ENCODE assay signal across 21 mouse cellular contexts in the genomic region with DNA sequence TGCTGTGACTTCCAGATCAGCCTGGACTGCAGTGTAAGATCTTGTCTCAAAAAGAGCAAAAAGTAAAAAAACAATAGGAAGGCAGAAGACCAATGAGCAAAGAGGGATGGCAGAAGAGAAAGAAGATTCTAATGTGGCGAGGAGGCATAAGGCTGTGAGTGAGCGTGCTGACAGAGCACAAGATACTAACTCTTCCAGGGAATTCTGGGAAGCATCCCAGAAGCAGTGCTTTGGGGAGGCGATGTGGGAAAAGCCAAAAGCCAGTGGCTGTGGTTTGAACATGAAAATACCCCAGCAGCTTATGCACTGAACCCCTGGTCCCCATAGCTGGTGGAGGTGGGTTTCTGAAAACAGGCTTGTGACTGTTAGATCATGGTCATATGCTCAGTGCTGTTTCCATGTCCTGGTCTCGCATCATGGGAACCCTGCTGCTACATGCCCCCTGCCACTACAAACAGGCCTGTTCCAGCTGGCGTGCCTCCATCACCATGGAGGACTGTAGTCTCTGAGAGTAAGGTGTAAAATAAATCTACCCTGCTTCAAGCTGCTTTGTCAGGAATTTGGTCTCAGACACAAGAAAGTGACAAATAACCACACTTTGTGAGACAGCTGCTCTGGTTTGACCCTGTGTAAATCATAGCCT. TPM values are rescaled to one million over a fixed set of nuclear protein-coding genes. Genes with fewer than 3 reads are reported as not detected.
DNase-seq lines count a peak whose midpoint lies in the region; ATAC-seq and TF ChIP-seq lines count a peak whose summit lies in the region.
"Had no signal": no experiment of that assay in that cellular context is flagged by ENCODE, and none has a peak within 500 bp of the region (broad histone marks: within the 10 kb centered on the region; RNA-seq: fewer than 3 reads in every experiment).

No protein-coding gene starts in this region.

- WGBS in cerebellum, adult 2 months = 47% methylated on average over 5 of the region's 5 CpGs
- WGBS in forebrain, embryonic 16.5 days = 57% methylated on average over 5 of the region's 5 CpGs

- no peak overlapping the region for H3K27ac ChIP-seq in cerebellum, adult 2 months (ENCODE audit: insufficient read depth, low read length)
- H3K27ac ChIP-seq in forebrain, embryonic 16.5 days (ENCODE audit: low read length) = no peak overlapping the region
- H3K27ac ChIP-seq: heart, embryonic 10.5 days; liver, embryonic 12.5 days; macrophage had no signal

- no peaks in the 10 kb centered on the region for H3K9me3 ChIP-seq in forebrain, embryonic 16.5 days (ENCODE audit: control insufficient read depth, low read length)
- H3K9me3 ChIP-seq: heart, embryonic 10.5 days; liver, embryonic 12.5 days had no signal

- no peaks in the 10 kb centered on the region for H3K36me3 ChIP-seq in forebrain, embryonic 16.5 days (ENCODE audit: control insufficient read depth, insufficient read depth)
- H3K36me3 ChIP-seq: G1E; heart, embryonic 10.5 days; liver, embryonic 12.5 days had no signal

- H3K4me1 ChIP-seq in cerebellum, adult 2 months (ENCODE audit: control insufficient read depth, insufficient read depth, low read length) = peaks cover 45% of the 10 kb centered on the region
- H3K4me1 ChIP-seq in forebrain, embryonic 16.5 days (replicated peaks; ENCODE audit: control insufficient read depth, insufficient read depth, low read length) = peaks cover 15% of the 10 kb centered on the region
- H3K4me1 ChIP-seq: heart, embryonic 10.5 days; liver, embryonic 12.5 days had no signal

- H3K27me3 ChIP-seq in cerebellum, adult 2 months (ENCODE audit: control insufficient read depth, insufficient read depth, low read length) = no peaks in the 10 kb centered on the region
- H3K27me3 ChIP-seq in forebrain, embryonic 16.5 days (replicated peaks; ENCODE audit: control insufficient read depth, insufficient read depth, low read length) = no peaks in the 10 kb centered on the region
- H3K27me3 ChIP-seq: liver, embryonic 12.5 days had no signal

- H3K9ac ChIP-seq in forebrain, embryonic 16.5 days (replicated peaks; ENCODE audit: low read depth, low read length) = no peak overlapping the region
- H3K9ac ChIP-seq: liver, embryonic 12.5 days; lung, embryonic 14.5 days had no signal

- no peak overlapping the region for H3K4me2 ChIP-seq in forebrain, embryonic 16.5 days (ENCODE audit: low read length)
- H3K4me2 ChIP-seq: liver, embryonic 12.5 days; lung, embryonic 14.5 days; midbrain, embryonic 11.5 days had no signal

- DNase-seq in cerebellum, adult 11 months = peak; percentile 48
- peak; percentile 3 to 4 for DNase-seq in kidney, postnatal 4 days
- no peak for DNase-seq in kidney, adult 9 months
- DNase-seq in cerebellum, adult 2 months = peak; percentile 66 to 73
- no peak for DNase-seq in spleen, postnatal 4 days (ENCODE audit: low spot score in 2 of 2)
- no peak for DNase-seq in left cerebral cortex, adult 9 months (ENCODE audit: low spot score in 2 of 2)
- DNase-seq: gastrocnemius, postnatal 25 days; kidney, adult 8-10 months; kidney, postnatal 36 days; layer of hippocampus, postnatal 36 days; lung, embryonic 14.5 days; right cerebral cortex, adult 18-20 months; thymus, postnatal 4 days had no signal

- no peak overlapping the region for H3K4me3 ChIP-seq in cerebellum, adult 2 months (replicated peaks; ENCODE audit: insufficient read depth, low read depth, low read length)
- no peak overlapping the region for H3K4me3 ChIP-seq in forebrain, embryonic 16.5 days (replicated peaks; ENCODE audit: low read length)
- H3K4me3 ChIP-seq: heart, embryonic 10.5 days; liver, embryonic 12.5 days had no signal

- TF ChIP-seq POLR2A in cerebellum, adult 2 months (IDR thresholded peaks at IDR 0.05; ENCODE audit: borderline replicate concordance, insufficient read depth, low read length) = no peak

- TF ChIP-seq CTCF in cerebellum, adult 2 months (IDR thresholded peaks at IDR 0.05; ENCODE audit: borderline replicate concordance, insufficient read depth, low read depth, low read length) = no peak

- ATAC-seq in cerebellum, adult (ENCODE audit: insufficient number of reproducible peaks, low FRiP score, low TSS enrichment) = no peak
- ATAC-seq in forebrain, embryonic 16.5 days = 0 out of 2 replicates have a peak, but pooled peaks have one; percentile 23
- ATAC-seq: CD4-positive, CD25-positive, alpha-beta regulatory T cell, adult 4 months; liver, embryonic 12.5 days had no signal

RNA-seq across cellular contexts. Expression of gene Vat1l, which starts 54.4 kb away (rescaled TPM):
- polyA plus RNA-seq in cerebellum, adult 2 months (2012; rRNA removed) = 108 and 126 TPM in 2 replicates
- polyA plus RNA-seq in forebrain, embryonic 16.5 days (2015; fragmentation: Nextera tagmentation; extraction: Ambion mirVana) = 22.5 and 41.3 TPM in 2 replicates
- polyA plus RNA-seq: CD4-positive, CD25-positive, alpha-beta regulatory T cell, adult 4 months; G1E; macrophage had no signal

Comparison
In these comparisons a context has a peak if more than half of its experiments do, and no peak if none do; other contexts are left out.
1. DNase-seq: peak in cerebellum, adult 11 months (single experiment), kidney, postnatal 4 days (2 of 2) and cerebellum, adult 2 months (2 of 2); none in kidney, adult 9 months (single experiment), spleen, postnatal 4 days (0 of 2) and left cerebral cortex, adult 9 months (0 of 2).